Mouse (Mus musculus) retina, embryonic 14.5 days (tissue): ENCODE data around the gene Samd4b.
"Not testable (repeated sequence)": the region's sequence is repeated elsewhere in the genome, so short reads cannot be mapped to it uniquely, and the experiment has no call there.

Source experiments
- DNase-seq: peaks from one replicate; pipeline ENCODE4 v3.0.0-alpha.2; 2015; ENCODE audit warnings: low spot score

Samd4b gene

GRCm38 (mm10) chr7:28398000-28398399 lies 199.9 kb downstream of the Samd4b start:
- DNase-seq = peak; percentile 66

GRCm38 (mm10) chr7:28395425-28395824 lies 202.5 kb downstream of the Samd4b start:
- no peak for DNase-seq

GRCm38 (mm10) chr7:28393272-28393951 lies 204.5 kb downstream of the Samd4b start:
- DNase-seq = no peak

GRCm38 (mm10) chr7:28392429-28393271 lies 205.3 kb downstream of the Samd4b start, which contains the start of the genes Med29 and Paf1:
Gene Med29 (minus strand): TSS chr7:28392708.
Gene Paf1 (plus strand): TSS chr7:28392951.
- peak; percentile 98 for DNase-seq

- DNase-seq = no peak
Observed at GRCm38 (mm10) chr7:28390331-28390730, 207.6 kb downstream of the Samd4b start.

- not testable (repeated sequence) for DNase-seq
Observed at GRCm38 (mm10) chr7:28387384-28387783, 210.6 kb downstream of the Samd4b start.

GRCm38 (mm10) chr7:28386877-28387276 lies 211.1 kb downstream of the Samd4b start:
- not testable (repeated sequence) for DNase-seq

- peak; percentile 88 for DNase-seq
Observed at GRCm38 (mm10) chr7:28386462-28386861, 211.5 kb downstream of the Samd4b start.

GRCm38 (mm10) chr7:28386007-28386406 lies 211.9 kb downstream of the Samd4b start:
- DNase-seq = no peak

- DNase-seq = no peak
Observed at GRCm38 (mm10) chr7:28385196-28385595, 212.7 kb downstream of the Samd4b start.

- no peak for DNase-seq
Observed at GRCm38 (mm10) chr7:28384162-28384561, 213.8 kb downstream of the Samd4b start.

GRCm38 (mm10) chr7:28383606-28384005 lies 214.3 kb downstream of the Samd4b start:
- no peak for DNase-seq

- no peak for DNase-seq
Observed at GRCm38 (mm10) chr7:28382981-28383396, 215.0 kb downstream of the Samd4b start.

- no peak for DNase-seq
Observed at GRCm38 (mm10) chr7:28382347-28382951, 215.5 kb downstream of the Samd4b start.

- DNase-seq = peak; percentile 58
Observed at GRCm38 (mm10) chr7:28381938-28382337, 216.0 kb downstream of the Samd4b start.

- peak; percentile 50 for DNase-seq
Observed at GRCm38 (mm10) chr7:28381017-28381790, 216.7 kb downstream of the Samd4b start.

GRCm38 (mm10) chr7:28380237-28381016 lies 217.5 kb downstream of the Samd4b start, which contains the start of gene Zfp36:
Gene Zfp36 (minus strand): TSS chr7:28380253.
- no peak for DNase-seq

- DNase-seq = peak; percentile 92
Observed at GRCm38 (mm10) chr7:28378769-28379651, 218.9 kb downstream of the Samd4b start.

- DNase-seq = no peak
Observed at GRCm38 (mm10) chr7:28378066-28378690, 219.8 kb downstream of the Samd4b start.
